Mouse (Mus musculus) skeletal muscle tissue, postnatal 0 days (tissue): Measurements from ENCODE around the gene Tph1. TPM values are rescaled to one million over a fixed set of nuclear protein-coding genes. Genes with fewer than 3 reads are reported as not detected.

Source experiments
- polyA plus RNA-seq: library from polyadenylated mRNA; unstranded; fragments of >200 nt; fragmentation: Nextera tagmentation; extraction: Ambion mirVana; gene quantifications from 2 replicates; pipeline ENCODE4 v1.2.1, GENCODE M21; 2015

Gene Tph1
- 1.8 and 3.3 TPM in 2 replicates for polyA plus RNA-seq

GRCm38 (mm10) chr7:46672160-46672672 is at the start of gene Tph1:
Gene Tph1 (minus strand): TSS chr7:46672537.

GRCm38 (mm10) chr7:46715600-46715999 is 43.3 kb upstream of the Tph1 start, which contains the start of gene Saa3:
Gene Saa3 (minus strand): TSS chr7:46715700.

GRCm38 (mm10) chr7:46710390-46710844 is 38.1 kb upstream of the Tph1 start, which contains the start of gene Saal1:
Gene Saal1 (minus strand): TSS chr7:46710680.

GRCm38 (mm10) chr7:46639692-46640031 is 32.7 kb downstream of the Tph1 start, which contains the start of gene Sergef:
Gene Sergef (minus strand): TSS chr7:46639807.

Other genes with a start within 250 kb of the Tph1 start
- gene Sergef, start 32.7 kb downstream of the Tph1 start, polyA plus RNA-seq: 5.4 and 7.5 TPM in 2 replicates
- 8.0 and 8.8 TPM in 2 replicates for gene Saal1, start 38.1 kb upstream of the Tph1 start, polyA plus RNA-seq
- gene Saa3, start 43.2 kb upstream of the Tph1 start, polyA plus RNA-seq: 0.72 and 0.96 TPM in 2 replicates
- not detected in 2 replicates for gene Saa4, start 60.1 kb upstream of the Tph1 start, polyA plus RNA-seq
- gene Saa1, start 70.4 kb upstream of the Tph1 start, polyA plus RNA-seq: 0.18 and 0.23 TPM in 2 replicates
- 0.35 and 0.40 TPM in 2 replicates for gene Saa2, start 79.3 kb upstream of the Tph1 start, polyA plus RNA-seq
- 5.5 and 6.6 TPM in 2 replicates for gene Hps5, start 123.5 kb upstream of the Tph1 start, polyA plus RNA-seq
- 30.1 and 31.4 TPM in 2 replicates for gene Gtf2h1, start 123.6 kb upstream of the Tph1 start, polyA plus RNA-seq
- 2,894 and 2,904 TPM in 2 replicates for gene Ldha, start 168.9 kb upstream of the Tph1 start, polyA plus RNA-seq
- not detected in 2 replicates for gene Ldhc, start 188.7 kb upstream of the Tph1 start, polyA plus RNA-seq
- gene Tsg101, start 247.4 kb upstream of the Tph1 start, polyA plus RNA-seq: 125 and 132 TPM in 2 replicates